Mouse (Mus musculus): ENCODE data around the gene Pdzrn3. TPM values are rescaled to one million over a fixed set of nuclear protein-coding genes. Genes with fewer than 3 reads are reported as not detected.

The Pdzrn3 gene
- polyA plus RNA-seq, 1 experiment, result 18.4 TPM

GRCm38 (mm10) chr6:101330392-101330791, 47.3 kb downstream of the Pdzrn3 start:
- DNase-seq (ENCODE audit: extremely low spot score in 1 of 2, low spot score in 1 of 2), result no peak

- no peak for DNase-seq (ENCODE audit: extremely low spot score in 1 of 2, low spot score in 1 of 2)
These were observed 48.2 kb downstream of the Pdzrn3 start for GRCm38 (mm10) chr6:101329499-101329898.

DNA sequence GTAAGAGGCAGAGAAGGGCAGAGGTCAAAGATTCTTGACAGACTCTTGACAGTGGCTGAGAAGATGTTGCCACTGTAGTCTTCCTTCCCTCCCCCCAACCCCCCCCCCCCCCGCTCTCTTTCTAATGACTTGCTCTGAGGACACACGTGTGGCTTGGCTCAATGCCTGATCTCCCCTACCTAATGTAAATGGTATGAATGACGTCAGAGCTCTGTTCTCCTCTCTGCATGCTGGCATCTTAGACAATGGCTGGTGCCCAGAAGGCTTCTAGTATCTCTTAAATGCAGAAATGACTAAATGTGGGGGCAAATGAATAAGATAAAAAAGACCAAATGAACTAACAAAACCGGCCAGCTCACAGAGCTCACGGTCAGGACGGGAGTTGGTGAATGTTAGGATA, 49.2 kb downstream of the Pdzrn3 start:
- DNase-seq (ENCODE audit: extremely low spot score in 1 of 2, low spot score in 1 of 2), result no peak

DNA sequence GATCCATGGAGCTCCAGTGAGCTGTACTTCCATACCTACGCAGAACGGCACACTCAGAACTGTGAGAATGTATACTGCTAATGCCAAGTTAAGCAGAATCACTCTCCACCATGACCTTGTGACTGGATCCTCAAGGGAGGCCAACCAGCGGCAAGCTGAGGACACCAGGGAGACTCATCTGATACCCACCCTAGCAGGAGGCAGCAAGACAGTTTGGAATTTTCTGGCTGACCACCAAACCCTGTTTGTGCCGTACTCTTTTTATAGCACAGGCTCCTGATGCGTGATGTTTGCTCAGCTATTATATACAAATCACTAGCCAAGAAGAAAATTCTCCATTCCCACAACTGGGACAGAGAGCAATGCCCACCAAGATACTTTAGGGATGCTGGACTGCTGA, 50.0 kb downstream of the Pdzrn3 start:
- DNase-seq (ENCODE audit: extremely low spot score in 1 of 2, low spot score in 1 of 2), result no peak

GRCm38 (mm10) chr6:101327196-101327595, 50.5 kb downstream of the Pdzrn3 start:
- DNase-seq (ENCODE audit: extremely low spot score in 1 of 2, low spot score in 1 of 2), result no peak

DNA sequence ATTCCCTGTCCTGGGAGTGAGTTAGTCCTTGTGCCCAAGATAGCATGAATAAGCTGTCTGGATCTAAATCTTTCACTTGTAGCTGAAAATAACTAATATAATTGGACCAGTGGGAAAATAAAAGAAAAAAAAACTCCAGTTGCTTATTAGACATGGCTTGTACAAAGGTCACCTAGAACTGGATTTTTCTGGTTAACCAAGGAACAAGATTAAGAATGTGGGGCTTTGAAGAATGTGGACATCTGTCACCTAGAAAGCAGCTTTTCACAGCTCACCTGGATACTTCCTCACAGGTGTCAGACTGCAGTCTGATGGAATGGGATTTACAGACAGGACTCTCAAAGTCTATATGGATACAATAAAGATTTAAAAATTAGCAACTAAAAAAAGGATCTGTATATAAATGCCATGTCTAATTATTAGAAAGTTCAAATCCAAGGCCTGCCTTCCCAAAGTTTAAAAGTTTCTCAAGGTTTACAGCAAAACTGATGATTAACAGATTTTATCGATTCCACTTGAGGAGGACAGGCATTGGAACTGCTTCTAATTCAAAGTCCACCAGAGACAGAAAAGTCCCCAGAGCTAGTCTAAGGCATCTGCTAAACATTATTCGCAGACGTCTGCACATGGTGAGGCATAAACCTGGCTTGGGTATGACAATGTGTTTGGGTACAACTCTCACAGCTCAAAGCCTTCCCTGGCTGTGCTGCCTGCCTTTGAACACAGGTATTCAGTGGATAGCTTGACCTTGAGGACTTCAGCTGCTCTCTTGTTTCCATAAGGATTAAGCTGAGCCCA, 51.7 kb downstream of the Pdzrn3 start:
- no peak for DNase-seq (ENCODE audit: extremely low spot score in 1 of 2, low spot score in 1 of 2)

DNA sequence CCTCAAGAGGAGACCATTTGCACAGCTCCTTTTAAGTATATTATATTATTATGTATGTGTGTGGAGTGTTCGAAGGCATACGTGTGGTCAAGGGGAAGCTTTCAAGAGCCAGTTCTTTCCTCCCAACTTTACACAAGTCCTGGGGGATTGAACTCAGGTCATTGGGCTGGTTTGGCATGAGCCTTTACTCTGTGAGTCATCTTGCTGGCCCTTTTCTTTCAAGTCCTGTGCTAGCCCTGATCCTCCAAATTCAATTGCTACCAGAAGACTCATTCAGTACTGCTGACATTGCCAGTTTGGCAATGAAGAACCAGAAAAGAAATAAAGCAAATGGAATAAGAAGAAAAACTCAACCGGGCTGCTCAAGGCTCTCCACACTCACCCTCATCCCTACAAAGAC, 55.1 kb downstream of the Pdzrn3 start:
- no peak for DNase-seq (ENCODE audit: extremely low spot score in 1 of 2, low spot score in 1 of 2)

- no peak for DNase-seq (ENCODE audit: extremely low spot score in 1 of 2, low spot score in 1 of 2)
These were observed 57.3 kb downstream of the Pdzrn3 start for GRCm38 (mm10) chr6:101320386-101320785.

DNA sequence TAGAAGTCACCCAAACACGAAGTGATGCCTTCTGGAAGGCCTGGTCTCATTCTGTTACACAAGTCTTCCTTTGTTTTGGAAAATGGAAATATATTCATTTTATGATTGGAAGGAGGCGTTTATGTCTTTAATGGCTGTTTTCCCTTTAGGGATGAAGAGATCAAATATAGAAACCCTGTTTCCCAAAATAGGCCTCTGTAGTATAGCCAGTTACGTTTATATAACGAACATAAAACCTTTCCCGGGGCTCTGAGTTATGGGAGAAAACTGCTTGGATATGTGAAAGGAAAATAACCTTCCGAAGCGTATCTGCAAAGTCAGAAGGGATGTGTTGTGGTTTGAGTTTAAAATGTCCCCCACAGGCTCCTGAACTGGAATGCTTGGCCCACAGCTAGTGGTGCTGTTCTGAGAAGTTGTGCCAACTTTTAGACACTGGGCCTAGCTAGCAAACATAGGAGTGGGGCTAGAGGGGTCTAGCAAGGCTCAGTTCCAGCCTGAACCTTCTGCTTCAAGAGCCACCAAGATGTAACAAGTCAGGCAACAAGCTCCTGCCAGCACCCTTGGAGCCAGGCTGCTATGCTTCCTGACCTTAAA, 58.2 kb downstream of the Pdzrn3 start:
- DNase-seq (ENCODE audit: extremely low spot score in 1 of 2, low spot score in 1 of 2), result peak in 1 of 2 experiments; percentile 29

DNA sequence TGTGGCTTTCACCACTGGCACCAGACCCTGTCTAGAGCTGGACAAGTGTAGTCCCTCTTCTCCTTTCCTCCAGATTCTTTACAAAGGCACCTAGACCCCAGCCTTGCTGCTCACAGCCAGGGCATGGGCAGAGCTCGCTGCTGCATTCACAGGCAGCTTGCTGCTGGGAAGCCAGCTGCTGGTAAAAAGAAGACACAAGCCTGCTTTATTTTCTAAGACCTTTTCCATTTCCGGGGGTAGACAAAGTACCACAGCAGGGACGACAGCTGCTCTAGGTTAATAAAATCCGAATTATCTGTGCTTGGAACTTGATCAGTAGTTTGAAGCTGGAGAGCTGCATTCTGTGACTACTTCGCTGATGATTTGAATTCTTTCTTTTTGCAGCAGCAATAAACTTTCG, 59.2 kb downstream of the Pdzrn3 start:
- DNase-seq (ENCODE audit: extremely low spot score in 1 of 2, low spot score in 1 of 2), result no peak

GRCm38 (mm10) chr6:101311446-101311845, 66.3 kb downstream of the Pdzrn3 start:
- DNase-seq (ENCODE audit: extremely low spot score in 1 of 2, low spot score in 1 of 2), result no peak

GRCm38 (mm10) chr6:101310491-101310890, 67.2 kb downstream of the Pdzrn3 start:
- DNase-seq (ENCODE audit: extremely low spot score in 1 of 2, low spot score in 1 of 2), result peak in 1 of 2 experiments; percentile 47

GRCm38 (mm10) chr6:101307964-101308531, 69.6 kb downstream of the Pdzrn3 start:
- peak; percentile 69 to 79 for DNase-seq (ENCODE audit: extremely low spot score in 1 of 2, low spot score in 1 of 2)

GRCm38 (mm10) chr6:101306834-101307233, 70.9 kb downstream of the Pdzrn3 start:
- DNase-seq (ENCODE audit: extremely low spot score in 1 of 2, low spot score in 1 of 2), result peak in 1 of 2 experiments; percentile 53

DNA sequence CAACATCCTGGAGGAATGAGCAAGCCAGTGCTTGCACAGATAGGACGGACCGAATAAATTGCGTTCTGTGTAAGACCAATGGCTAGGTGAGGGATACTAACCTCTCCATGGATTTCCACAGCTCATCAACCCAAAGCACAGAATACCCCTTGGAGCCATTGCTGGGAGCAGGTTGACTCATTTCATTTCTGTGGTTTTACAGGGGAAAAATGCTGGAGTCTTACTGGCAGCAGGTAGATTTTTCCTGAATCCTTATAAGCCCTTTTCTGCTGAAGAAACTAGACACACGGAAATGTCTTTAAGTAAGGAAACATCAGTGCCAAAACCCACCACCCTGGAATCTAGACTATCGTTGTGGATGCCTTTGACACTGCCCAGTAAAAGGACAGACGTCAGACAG, 72.2 kb downstream of the Pdzrn3 start:
- no peak for DNase-seq (ENCODE audit: extremely low spot score in 1 of 2, low spot score in 1 of 2)

DNA sequence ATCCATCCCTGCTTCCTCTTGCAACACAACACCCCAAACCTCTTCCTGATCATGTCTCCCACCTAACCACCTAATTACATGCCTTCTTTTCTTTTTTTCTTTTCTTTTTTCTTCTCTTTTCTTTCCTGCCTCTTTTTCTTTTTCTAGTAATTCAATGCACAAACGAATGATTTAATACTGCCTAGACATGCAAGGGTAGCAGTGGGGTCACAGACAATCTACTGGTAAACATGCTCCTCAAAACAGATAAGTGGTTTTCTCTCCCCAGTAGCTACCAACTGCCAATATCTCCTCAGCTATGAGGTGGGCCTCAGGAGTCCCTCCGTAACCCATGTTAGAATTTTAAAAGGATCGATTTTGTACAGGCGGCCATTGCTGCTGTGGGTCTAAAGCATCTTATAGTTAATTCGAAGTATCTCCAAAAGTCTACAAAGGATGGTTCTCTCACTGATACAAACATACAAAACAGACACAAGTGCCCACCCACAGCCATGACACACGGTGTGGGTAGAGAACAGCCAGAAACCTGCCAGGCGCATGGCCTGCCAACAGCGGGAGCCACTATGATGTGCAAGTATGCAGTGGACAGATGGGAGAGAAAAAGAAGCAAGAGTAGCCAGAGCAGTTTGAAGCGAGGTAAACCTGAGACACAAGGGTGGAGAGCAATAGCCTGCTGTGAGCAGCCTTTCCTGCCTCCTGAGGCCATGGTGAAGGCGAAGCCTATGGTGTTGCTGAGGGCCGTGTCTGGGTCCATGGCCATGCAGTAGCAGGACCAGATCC, 73.5 kb downstream of the Pdzrn3 start:
- DNase-seq (ENCODE audit: extremely low spot score in 1 of 2, low spot score in 1 of 2), result peak in 1 of 2 experiments; percentile 47

DNA sequence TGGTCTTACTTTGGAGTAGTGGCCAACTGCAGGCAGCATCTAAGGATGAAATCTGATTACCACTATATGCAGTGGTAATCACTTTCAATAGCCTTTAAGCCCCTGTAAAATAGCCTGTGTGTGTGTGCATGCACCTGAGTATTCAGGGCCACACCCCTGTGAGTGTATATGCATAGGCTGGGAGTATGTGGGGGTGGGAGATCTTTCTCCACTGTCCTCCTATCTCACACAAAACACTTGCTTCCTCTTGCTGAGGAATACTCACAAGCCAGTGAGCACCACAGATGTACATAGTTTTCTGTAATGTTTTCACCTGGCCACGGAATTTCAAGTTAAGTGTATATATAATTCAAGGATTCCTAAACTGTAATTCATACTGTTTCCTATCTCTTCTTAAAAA, 74.2 kb downstream of the Pdzrn3 start:
- no peak for DNase-seq (ENCODE audit: extremely low spot score in 1 of 2, low spot score in 1 of 2)

DNA sequence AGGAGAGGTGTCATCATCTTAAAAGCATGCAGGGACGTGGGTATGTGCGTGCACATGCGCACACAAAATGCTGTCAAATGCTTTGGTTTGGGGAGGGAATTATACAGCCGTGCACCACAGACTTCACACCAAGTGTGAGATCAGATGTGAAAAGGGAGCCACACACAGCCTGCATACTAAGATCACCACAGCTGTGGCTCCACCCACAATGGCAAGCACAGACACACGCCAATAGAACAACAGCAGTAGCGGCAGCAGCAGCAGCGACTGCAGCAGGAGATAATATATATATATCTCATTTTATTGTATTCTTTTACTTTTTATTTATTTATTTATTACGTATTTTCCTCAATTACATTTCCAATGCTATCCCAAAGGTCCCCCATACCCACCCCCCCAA, 76.5 kb downstream of the Pdzrn3 start:
- DNase-seq (ENCODE audit: extremely low spot score in 1 of 2, low spot score in 1 of 2), result no peak

- no peak for DNase-seq (ENCODE audit: extremely low spot score in 1 of 2, low spot score in 1 of 2)
These were observed 78.3 kb downstream of the Pdzrn3 start for GRCm38 (mm10) chr6:101299434-101299833.

- no peak for DNase-seq (ENCODE audit: extremely low spot score in 1 of 2, low spot score in 1 of 2)
These were observed 79.9 kb downstream of the Pdzrn3 start for GRCm38 (mm10) chr6:101297563-101298520.

All from frontal cortex, adult 2 months (tissue).